Mouse (Mus musculus) layer of hippocampus, adult 18-20 months (tissue): ENCODE measurements around the gene Igsf6. TPM values are rescaled to one million over a fixed set of nuclear protein-coding genes. Genes with fewer than 3 reads are reported as not detected.
A peak's percentile ranks its signal among the peaks of the same experiment; 100 is the strongest.

Source experiments
- DNase-seq, 2 experiments: peaks; one replicate each; pipeline ENCODE4 v3.0.0; 2022; ENCODE audit warnings: low spot score in 2 of 2
- long read RNA-seq: library from polyadenylated mRNA; stranded (forward); transcript quantifications from one replicate; pipeline ENCODE4 v2.0.0, GENCODE M21; 2021
- total RNA-seq, 2 experiments: library from RNA; stranded (reverse); gene quantifications; 2 replicates each; pipeline ENCODE4 v1.2.3; 2021

Igsf6 gene
- under 1 TPM in 1 of 2 experiments, not detected in 1; 0.30 TPM for total RNA-seq
- long read RNA-seq = 0 reads

DNA sequence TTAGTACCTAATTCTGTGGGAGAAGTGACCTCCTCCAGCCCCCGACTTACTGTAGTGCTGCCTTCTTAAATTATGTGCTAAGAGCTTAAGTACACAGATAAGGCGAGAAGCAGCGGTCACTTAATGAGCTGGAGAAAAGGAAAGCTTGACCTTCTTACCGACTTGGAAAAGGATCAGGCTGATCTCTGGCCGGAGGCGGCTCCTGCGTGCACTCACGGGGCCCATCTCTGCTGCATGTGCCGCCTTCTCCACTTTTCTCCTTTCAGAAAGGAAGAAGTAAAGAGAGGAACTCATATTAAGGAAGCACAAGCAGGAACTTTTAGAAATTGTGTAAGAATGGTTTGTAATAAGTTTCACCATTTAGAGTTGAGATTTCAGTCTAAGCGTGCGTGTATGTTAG, at the start of gene Igsf6:
TSS of gene Igsf6 (minus strand) at position 292 of the 400 bp plus-strand sequence.
- no peak for DNase-seq

DNA sequence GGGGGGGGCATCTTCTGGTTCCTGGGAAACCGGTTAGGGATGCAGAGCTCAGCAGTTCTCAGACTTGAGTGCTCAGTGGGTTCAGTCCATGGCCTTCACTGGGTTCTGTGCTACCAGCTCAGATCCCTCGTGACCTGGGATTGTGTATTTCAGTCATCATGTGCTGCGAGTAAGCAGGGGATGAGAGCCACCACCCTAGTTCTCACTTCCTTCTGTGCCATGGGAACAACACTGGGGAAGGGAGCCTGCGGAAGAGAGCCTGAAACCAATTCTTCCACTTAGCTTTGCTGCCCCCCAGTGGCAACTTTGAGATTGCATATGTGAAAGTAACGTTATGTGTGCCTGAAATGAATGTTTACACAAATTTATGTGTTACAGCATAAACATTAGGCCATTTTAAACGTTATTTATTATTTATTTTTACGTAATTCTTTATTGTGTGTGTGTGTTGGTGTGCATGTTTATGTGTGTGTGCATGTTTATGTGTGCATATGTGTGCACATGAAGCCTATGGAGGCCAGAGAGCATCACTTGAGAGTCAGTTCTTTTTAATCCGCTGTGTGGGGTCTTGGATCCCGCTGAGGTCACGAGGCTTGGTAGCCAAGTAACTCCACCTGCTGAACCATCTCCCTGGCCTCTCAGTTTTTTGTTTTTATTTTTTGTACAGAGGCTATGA, 45.9 kb upstream of the Igsf6 start:
- DNase-seq = peak; percentile 70 to 93

DNA sequence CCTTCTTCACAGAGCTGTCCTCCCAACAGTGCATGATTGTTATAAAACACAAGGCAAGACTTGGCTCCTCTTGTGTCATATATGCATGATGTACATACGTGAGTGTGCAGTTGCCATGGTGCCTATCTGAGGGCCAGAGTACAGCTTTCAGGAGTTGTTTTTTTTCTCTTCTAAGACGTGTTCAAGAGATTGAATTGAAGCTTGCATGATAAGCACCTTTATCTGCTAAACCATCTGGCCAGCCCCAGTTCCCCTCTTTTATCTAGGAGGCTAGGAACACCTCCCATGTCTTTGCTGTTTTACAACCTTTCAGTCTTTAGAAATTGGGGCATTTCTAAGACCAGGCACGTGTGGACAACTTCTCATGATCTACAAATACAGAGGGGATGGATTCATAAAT, 37.4 kb upstream of the Igsf6 start:
- DNase-seq = no peak

DNA sequence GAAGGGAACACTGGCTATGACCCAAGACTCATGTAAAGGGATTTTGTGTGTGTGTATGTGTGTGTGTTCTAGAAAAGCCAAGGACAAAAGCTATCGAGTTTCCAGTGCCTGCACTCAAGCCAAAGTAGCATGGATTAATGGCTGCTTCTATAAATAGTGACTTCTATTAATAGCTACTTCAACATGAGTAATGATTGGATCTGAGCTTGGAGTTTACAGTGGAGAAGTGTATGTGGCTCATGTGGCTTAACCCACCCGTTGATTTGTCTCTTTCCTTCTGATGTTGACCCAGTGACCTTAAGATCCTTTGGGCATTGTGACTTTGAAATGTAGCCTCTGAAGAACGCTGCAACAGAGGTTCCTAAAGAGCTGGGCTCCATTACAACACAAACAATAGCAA, 36.9 kb upstream of the Igsf6 start:
- no peak for DNase-seq

DNA sequence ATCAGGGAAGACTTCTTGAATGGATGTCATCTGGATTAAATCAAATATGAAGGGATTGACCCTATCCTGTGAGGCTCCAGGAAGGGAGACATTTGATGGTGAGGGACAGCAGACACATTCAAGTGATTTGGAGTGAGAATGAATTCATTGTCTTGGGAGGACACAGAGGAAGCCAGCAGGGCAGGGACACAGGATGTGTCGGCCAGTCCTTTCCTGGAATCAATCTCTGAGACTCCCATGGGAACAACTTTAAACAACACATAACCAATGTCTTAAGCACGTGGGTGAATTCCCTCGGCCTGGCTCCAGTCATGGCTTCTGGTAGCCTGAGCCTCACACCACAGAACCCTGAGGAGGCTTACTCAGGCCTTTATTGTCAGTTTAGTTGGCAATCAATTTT, 33.5 kb upstream of the Igsf6 start:
- DNase-seq = no peak

DNA sequence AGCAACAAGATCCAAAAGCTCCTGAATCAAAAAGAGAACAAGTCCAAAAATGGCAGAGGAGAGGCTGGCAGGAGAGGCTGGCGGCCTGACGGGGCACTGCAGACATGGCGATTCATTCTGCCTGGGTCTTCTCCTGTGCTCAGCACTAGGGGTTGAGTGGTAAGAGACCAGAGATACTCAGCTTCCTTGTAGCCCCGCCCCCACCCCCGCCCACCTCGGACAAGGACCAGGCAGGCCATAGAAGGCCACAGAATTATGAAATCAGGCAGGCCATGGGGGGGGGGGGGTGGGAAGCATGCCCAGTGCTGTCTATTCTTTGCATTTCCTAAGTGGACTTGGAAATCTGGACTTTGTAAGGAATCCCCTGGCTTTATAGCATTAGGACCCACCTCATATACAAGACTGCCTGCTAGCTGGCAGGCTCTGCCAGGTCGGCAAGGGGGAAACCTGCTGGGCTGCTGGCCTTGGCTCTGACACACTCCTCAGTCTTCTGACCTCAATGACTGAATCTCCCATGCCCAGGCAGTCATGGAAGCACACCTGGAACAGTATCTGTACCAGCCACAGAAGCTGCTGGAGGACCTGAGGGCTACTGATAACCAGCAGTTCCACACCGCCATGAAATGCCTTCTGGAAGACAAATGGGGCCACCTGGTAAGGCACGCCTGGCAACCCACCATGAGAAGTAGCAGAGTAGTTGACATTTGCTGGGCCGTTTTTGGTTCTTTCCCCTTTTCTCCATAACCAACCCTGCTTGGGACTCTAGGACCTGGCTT, 24.4 kb upstream of the Igsf6 start:
- DNase-seq = no peak

DNA sequence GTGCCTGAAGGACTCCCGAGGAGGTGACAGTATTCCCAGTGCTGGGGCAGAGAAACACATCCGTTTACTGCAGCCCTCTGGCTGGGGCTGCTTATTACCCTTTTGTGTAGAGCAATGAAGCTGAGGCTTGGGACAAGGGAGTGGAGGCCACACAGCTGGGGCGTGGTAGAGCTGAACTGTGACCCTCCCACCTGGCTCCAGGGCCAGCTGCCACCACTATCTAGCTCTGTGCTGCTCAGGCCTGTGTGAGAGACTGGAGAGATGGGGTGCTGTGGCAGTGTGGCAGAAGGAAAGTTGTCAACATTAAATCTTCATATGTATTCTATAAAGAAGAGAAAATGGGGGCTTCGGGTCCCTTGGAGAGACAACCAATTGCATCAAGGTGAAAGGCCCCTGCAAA, 18.7 kb upstream of the Igsf6 start:
- no peak for DNase-seq

DNA sequence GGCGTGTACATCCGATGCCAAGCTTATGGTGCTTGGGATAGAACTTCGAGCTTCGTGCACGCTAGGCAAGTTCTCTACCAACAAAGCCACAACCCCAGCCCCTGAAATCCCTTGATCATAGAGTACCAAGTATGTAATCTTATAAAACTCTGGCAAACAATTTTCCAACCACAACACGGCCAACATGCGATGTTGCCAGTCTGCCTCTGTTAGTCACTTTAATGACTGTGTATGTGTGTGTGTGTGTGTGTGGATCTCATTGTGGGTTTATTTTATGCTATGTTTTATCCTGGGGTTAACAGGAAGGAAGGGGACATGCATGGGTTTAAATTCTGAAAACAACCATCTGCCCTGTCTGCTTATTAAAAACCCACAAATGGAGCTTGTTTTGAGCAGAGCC, 16.4 kb upstream of the Igsf6 start:
- DNase-seq = no peak

DNA sequence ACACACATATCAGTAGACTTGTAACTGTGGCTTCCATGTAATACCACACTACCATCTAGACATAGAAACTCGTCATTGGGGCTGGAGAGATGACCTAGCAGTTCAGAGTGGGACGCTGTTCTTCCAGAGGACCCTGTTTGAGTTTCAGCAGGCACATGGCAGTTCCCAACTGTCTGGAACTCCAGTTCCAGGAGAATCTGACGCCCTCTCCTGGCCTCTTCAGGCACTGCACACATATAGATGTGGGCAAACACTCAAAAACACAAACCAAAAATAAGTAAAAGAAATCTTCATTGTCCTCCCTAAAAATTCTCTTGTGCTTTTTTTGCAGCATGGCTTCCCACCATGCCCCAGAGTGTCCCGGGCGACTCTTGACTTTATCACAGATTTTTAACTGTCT, 14.4 kb upstream of the Igsf6 start:
- no peak for DNase-seq

DNA sequence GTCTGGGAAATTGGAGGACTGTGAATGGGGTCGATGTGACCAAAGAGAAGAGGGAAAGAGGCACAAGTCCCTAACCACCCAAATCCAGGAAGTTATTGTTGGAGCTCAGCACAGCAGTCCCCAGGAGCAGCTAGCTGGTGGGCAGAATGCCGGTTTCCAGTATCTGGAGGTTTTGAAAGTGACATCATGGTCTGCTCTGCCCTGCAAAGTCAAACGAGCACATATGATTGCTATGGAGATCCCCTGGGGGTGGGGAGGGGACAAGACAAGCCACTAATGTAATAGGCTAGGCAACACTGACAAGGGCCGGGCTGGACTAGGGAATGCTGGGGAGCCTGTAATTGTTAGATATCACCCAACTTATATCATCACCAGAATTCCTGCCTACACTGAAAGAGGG, 11.1 kb upstream of the Igsf6 start:
- DNase-seq = no peak

DNA sequence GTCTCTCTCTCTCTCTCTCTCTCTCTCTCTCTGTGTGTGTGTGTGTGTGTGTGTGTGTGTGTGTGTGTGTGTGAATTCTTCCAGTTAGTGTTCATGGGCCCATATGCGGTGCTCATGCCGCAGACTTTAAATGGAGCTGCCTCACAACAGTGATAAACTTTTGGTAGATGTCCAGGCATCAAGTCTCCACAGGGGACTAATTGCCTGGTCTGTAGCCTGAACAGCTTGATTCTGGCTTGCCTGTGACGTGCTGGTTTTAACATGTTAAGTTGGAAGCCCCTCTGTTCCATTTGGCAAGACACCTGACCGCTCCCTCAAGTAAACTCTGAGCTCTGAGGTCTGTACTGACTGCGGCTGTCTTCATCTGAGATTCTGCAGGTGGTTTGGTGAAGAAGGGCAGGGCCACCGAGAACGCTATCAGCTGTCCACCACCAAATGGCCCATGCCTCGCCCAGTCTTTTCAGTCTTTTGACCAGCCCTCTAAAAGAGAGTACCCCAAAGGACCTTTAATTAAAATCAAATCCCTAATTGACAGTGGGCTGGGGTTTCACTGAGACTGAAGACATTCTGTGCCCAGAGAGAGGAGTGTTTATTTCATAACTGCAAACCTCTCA, 10.6 kb upstream of the Igsf6 start:
- no peak for DNase-seq

DNA sequence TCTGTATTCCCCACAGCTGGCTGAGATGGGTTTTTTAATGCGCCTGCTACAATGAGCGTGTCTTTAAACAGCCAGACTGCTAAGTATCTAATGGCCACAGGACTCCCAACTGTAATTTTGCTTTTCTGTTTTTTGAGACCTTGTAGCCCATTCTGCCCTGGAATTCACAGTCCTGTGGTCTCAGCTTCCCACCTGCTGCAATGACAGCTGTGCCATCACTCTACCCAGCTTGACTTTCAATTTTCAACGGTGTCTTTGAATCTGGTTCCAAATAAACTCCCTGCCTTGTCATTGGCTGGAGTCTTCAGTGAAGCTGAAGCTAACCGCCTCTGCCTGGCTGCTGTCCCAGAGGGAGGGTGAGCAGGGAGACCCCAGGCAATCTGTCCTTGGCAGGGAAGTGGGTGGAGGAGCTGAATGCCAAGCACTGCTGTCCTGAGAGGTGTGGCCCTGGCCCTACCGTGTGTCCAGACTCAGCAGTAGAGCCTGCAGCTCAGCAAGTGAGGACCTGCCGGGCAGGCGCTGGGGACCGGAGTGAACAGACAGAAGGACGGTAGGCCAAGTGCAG, 8.7 kb upstream of the Igsf6 start:
- no peak for DNase-seq

DNA sequence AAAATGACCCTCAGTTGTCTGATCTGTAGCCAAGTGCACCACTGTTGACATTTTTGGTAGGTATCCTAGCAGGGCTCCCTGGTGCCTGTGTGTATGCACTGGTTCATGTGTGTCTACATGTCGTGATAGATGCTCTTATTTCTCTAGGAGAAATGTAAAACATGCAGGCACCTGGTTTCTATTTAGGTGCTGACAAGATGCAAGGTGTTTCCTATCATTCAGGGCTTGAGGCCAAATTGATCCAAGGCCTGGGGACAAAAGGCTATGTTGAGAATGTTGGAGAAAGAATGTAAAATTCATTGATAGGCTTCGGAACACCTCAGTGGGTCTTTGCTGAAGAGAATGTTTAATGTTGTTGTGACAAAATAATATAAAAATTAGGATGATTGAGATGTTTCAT, 7.4 kb upstream of the Igsf6 start:
- DNase-seq = no peak

DNA sequence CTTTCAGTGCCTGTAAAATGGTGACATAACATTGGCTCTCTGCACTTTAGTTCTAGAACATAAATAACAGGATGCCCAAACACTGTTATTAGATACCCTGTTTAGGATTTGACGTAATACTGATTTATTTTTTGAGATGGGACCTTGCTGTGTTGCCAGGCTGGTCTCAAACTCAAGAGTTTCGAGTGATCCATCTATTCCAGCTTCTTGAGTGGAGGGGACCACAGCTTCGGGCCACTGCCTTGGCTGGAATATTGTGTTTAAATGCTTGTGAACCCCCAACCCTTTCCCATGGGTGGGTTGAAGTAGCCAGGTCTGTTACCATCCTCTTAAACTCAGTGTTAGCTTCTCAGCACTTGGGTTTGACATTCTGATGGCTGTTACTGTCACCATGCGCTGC, 7.0 kb upstream of the Igsf6 start, which contains the start of gene Otoa:
TSS of gene Otoa (plus strand) at position 301 of the 400 bp plus-strand sequence.
- DNase-seq = no peak

DNA sequence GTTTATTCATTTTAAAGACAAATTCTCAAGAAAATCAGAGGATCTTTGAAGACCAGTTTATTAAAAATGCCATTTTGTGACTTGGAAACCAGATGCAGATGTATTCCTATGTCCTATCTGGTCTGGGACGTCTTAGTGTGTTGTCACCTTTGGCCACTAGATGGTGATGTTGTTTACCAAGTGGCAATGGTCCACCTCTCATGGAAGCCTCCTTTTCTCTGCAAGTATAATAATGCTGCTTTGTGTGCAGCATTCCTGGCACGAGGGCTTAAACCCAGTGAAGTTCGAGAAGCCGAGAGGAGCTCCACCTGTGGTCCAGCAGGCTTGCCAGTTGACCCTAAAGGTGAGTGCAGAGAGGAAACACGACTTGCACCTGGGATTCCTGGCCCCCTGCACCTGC, 3.5 kb upstream of the Igsf6 start:
- DNase-seq = peak in 1 of 2 experiments; percentile 90

DNA sequence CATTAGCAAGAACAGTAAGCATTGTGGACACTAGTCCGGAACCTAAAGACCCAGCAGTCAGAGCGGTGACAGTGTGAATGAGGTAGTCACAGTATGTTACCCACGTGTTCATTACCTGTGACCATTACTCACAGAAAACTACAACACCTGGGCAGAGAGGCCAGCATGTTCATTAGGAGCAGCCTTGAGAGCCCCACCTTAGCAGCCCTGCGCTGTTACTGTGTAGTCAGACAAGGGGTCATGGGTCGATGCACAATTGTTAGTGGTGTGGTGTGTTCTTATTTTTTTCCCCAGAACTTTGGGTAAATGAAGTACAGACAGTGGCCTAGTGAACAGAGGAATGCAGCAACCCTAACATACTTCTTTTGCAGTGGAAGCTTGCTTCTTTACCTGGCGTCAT, 2.9 kb upstream of the Igsf6 start:
- DNase-seq = no peak

DNA sequence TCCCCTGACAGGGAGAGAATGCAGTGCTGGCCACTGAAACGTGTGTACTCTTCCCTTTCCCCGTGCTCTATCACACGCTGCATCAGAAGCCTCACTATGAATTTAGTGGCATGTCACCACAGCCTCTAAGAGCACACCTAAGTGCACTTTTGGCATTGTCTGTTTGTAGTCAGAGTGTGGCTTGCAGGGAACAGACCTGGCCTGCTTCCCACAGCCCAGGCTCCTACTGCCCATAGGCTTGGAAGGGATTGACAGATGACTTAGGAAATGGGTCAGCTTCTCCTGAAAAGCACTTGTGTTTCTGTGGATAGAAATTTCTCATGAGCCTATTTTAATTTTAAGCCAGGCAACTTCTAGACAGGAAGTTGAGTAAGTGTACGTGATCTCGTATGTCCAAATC, 1.0 kb upstream of the Igsf6 start:
- DNase-seq = no peak

DNA sequence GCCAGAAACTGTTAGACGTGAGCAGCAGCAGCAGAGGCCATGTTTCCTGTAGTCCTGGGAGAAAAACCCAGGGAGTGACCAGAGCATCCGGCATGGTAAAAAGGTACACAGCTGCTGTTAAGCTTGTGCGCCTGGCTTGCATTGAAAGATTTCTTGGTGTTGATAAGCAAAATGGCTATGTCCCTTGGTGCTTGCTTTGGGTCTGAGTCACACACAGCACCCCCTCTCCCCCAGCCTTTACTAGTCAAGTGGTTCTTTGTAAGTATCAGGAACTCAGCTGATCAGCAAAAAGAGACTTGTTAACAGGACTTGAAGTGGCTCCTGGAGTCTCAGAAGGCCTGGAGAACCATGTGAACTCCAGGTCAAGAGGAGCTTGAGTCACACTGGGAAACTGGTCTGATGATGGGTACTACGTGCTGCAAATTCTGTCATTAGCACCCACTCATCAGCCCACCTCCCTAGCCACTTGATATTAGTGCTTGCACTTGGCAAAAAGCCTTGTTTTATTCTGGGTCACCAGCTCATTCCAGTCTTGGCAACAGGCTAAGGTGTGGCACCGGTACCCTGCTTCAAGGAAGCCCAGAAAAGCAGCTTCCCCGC, 529 bp upstream of the Igsf6 start:
- DNase-seq = no peak

DNA sequence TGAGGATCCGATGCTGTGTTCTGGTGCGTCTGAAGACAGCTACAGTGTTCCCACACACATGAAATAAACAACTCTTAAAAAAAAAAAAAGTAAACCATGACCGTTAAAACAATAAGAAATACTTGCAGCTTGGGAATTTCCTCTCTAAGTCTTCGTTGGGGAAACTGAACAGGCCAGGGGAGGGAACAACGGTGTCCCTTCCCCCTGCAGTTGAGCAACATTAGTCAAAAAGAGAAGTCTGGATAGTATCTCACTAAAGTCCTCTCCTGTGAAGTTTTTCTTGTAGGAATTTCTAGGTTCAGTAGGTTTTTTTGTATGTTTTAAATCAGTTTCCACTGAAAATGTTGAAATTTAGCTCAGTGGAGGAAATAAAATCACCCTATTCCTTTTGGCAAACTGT, 1.9 kb downstream of the Igsf6 start:
- DNase-seq = no peak

DNA sequence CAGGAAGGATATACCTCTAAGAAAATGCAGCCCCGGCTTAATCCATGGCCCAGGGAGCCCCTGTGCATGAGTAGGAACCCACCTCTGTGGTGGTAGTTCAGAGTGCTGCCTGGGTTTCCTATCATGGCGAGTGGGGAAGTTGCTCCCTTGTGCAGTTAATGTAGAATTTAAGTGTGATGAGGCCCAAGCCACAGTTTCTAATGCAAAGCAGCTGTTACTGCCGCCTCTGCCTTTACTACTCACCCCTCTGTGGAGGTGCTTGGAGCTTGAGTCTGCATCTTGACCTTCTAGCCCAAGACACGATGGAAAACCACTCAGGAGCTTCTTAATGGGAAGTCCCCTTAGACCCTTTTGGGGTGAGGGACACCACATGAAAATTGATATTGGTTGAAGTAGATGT, 3.1 kb downstream of the Igsf6 start:
- no peak for DNase-seq

DNA sequence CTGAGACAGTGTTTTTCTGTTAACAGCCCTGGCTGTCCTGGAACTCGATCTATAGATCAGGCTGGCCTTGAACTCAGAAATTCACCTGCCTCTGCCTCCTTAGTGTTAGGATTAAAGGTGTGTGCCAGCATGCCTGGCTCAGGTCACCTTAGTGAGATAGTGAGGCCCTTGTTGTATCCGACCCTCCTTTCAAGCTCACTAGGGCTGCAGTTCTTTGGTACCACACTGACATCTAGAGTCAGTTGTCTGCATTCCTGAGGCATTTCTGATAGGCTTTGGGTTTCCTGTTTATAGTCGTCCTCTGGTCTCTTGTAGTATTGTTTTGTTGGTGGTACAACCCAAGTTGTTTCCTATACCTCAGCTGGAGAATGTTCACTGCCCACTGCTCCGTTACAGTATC, 10.1 kb downstream of the Igsf6 start:
- peak in 1 of 2 experiments; percentile 38 for DNase-seq
